Mouse (Mus musculus) neutrophil, adult 65 days (primary cell): ENCODE data around the gene Gm8005. TPM values are rescaled to one million over a fixed set of nuclear protein-coding genes. Genes with fewer than 3 reads are reported as not detected.

Experiments
- total RNA-seq: library from RNA; stranded (reverse); gene quantifications from 2 replicates; pipeline ENCODE4 v1.2.4, GENCODE M21; 2023

Gene Gm8005
- total RNA-seq, result not detected in 2 replicates

DNA sequence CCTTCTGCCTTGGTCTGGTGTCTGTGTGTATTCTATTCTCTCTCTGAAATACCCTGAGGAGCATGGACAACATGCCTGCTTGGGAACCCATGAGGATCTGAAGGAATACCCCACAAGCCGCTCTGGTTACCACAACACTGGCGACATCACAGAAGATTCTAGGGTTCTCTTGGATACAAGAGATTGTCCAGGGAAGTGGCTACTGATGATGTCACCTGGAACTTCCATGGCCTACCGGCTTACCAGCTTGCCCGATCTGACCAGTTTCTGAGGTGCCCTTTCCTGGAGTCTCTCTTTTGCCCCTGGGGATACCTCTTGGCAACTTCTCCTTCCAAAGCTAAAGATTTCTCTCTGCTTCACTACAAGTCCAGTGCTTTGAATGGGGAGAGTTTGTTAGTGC lies at the start of gene Gm8005:
Gm8005 (minus strand) TSS at position 101 of the 400 bp plus-strand sequence.

DNA sequence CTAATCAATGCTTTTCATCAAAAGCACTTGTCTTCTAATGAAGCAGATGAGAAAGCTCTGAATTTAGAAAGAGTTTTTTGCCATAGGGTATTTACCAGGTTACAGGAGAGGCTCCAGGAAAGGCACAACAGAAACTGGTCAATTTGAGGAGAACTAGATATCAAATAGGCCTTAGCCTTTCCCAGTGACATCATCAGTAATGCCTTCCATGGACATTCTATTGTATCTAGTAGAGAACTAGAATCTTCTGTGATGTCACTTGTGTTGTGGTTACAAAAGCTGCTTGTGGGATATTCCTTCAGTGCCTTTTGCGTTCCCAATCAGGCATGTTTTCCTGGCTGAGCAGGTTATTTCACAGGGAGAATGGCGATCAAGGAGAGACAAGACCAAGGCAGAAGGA lies 24.1 kb upstream of the Gm8005 start, which contains the start of gene Gm8011:
Gm8011 (plus strand) TSS at position 301 of the 400 bp plus-strand sequence.

Other genes starting within 250 kb of the Gm8005 start
- not detected in 2 replicates for gene Gm3573, start 248.9 kb downstream of the Gm8005 start, total RNA-seq
- not detected in 2 replicates for gene Gm17026, start 179.6 kb downstream of the Gm8005 start, total RNA-seq
- not detected in 2 replicates for gene Gm9611, start 142.3 kb downstream of the Gm8005 start, total RNA-seq
- not detected in 2 replicates for gene Gm7995, start 129.5 kb downstream of the Gm8005 start, total RNA-seq
- not detected in 2 replicates for gene Gm8011, start 24.2 kb upstream of the Gm8005 start, total RNA-seq
- not detected in 2 replicates for gene Gm8020, start 62.7 kb upstream of the Gm8005 start, total RNA-seq
- gene Gm8024, start 84.6 kb upstream of the Gm8005 start, total RNA-seq, result not detected in 2 replicates
- not detected in 2 replicates for gene Gm17124, start 160.2 kb upstream of the Gm8005 start, total RNA-seq
- gene Gm3633, start 202.2 kb upstream of the Gm8005 start, total RNA-seq, result not detected in 2 replicates
- not detected in 2 replicates for gene Gm10378, start 216.3 kb upstream of the Gm8005 start, total RNA-seq